Mouse (Mus musculus) lung, adult 18-20 months (tissue): ENCODE results near the gene Adamtsl5.

Experiments
- DNase-seq, 2 experiments: peaks; one replicate each; pipeline ENCODE4 v3.0.0; 2022; ENCODE audit warnings: mixed read lengths in 2 of 2

Gene Adamtsl5

GRCm38 (mm10) chr10:80316359-80316781 lies 31.8 kb downstream of the Adamtsl5 start:
- DNase-seq: peak in 1 of 2 experiments; percentile 64

DNA sequence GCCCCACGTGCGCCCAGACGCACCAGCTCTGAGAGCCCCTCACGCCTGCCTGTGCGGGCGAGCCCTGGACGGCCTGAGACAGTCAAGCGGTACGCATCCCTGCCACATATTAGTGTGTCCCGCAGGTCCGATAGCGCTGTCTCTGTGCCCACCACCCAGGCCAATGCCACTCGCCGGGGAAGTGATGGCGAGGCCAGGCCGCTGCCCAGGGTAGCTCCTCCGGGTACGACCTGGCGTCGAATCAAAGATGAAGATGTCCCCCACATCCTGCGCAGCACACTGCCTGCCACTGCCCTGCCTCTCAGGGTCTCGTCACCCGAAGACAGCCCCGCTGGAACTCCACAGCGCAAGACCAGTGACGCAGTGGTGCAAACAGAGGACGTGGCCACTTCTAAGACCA lies 32.9 kb downstream of the Adamtsl5 start:
- DNase-seq: no peak

DNA sequence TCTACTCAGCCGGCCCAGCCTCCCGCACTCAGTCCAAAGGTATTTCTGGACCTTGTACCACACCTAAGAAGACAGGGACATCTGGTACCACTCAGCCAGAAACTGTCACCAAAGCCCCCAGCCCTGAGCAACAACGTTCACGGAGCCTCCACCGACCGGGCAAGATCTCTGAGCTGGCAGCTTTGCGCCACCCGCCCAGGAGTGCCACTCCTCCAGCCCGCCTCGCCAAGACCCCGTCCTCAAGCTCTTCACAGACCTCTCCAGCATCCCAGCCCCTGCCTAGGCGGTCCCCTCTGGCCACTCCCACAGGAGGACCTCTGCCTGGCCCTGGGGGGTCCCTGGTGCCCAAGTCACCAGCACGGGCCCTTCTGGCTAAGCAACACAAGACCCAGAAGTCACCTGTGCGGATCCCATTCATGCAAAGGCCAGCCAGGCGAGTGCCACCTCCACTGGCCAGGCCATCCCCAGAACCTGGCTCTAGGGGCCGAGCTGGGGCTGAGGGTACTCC lies 33.7 kb downstream of the Adamtsl5 start:
- no peak for DNase-seq

DNA sequence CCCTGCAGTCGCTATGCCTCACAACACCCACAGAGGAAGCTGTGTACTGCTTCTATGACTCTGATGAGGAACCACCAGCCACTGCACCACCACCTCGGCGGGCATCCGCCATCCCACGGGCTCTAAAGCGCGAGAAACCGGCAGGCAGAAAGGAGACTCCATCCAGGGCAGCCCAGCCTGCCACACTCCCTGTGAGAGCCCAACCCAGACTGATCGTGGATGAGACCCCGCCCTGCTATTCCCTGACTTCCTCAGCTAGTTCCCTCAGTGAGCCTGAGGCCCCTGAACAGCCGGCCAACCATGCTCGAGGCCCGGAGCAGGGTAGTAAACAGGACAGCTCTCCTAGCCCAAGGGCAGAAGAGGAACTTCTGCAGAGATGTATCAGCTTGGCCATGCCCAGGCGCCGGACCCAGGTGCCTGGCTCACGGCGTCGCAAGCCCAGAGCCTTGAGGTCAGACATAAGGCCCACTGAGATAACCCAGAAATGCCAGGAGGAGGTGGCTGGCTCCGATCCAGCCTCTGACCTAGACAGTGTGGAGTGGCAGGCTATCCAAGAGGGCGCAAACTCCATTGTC lies 34.5 kb downstream of the Adamtsl5 start:
- no peak for DNase-seq

DNA sequence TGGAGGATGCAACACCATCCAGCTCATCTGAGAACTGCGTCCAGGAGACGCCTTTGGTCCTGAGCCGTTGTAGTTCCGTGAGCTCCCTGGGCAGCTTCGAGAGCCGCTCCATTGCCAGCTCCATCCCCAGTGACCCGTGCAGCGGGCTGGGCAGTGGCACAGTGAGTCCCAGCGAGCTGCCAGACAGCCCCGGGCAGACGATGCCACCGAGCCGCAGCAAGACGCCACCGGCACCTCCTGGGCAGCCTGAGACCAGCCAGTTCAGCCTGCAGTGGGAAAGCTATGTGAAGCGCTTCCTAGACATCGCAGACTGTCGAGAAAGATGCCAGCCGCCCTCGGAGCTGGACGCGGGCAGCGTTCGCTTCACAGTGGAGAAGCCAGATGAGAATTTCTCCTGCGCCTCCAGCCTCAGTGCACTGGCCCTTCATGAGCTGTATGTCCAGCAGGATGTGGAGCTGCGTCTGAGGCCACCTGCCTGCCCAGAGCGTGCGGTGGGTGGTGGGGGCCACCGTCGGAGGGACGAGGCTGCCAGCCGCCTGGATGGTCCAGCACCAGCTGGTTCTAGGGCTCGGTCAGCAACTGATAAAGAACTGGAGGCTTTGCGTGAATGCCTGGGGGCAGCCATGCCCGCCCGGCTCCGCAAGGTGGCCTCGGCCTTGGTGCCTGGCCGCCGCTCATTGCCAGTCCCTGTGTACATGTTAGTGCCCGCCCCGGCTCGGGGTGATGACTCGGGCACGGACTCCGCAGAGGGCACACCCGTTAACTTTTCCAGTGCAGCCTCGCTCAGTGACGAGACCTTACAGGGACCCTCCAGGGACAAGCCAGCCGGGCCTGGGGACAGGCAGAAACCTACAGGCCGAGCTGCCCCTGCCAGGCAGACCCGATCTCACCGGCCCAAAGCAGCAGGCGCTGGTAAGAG lies 35.4 kb downstream of the Adamtsl5 start:
- DNase-seq: no peak

DNA sequence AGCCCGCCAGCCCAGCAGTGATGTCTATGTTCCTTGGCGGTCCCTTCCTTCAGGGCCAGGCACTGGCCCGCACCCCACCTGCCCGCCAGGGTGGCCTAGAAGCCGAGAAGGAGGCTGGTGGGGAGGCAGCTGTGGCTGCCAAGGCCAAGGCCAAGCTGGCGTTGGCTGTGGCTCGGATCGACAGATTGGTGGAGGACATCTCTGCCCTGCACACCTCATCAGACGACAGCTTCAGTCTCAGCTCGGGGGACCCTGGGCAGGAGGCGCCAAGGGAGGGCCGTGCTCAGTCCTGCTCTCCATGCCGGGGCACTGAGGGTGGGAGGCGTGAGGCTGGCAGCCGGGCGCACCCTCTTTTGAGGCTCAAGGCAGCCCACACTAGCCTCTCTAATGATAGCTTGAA lies 36.7 kb downstream of the Adamtsl5 start:
- no peak for DNase-seq

DNA sequence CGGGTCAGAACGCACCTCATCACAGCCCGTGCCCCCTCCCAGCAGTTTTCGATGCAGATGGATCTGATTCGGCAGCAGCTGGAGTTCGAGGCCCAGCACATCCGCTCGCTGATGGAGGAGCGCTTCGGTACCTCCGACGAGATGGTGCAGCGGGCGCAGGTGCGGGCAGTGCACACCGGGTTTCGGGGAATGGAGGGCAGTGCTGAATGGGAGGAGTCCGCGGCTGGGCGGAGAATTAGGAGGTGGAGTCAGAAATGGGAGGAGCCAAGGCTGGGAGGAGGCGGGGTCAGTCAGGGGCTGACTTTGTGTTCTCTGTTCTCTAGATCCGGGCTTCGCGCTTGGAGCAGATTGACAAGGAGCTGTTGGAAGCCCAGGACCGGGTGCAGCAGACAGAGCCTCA lies 43.4 kb downstream of the Adamtsl5 start:
- peak in 1 of 2 experiments; percentile 48 for DNase-seq

DNA sequence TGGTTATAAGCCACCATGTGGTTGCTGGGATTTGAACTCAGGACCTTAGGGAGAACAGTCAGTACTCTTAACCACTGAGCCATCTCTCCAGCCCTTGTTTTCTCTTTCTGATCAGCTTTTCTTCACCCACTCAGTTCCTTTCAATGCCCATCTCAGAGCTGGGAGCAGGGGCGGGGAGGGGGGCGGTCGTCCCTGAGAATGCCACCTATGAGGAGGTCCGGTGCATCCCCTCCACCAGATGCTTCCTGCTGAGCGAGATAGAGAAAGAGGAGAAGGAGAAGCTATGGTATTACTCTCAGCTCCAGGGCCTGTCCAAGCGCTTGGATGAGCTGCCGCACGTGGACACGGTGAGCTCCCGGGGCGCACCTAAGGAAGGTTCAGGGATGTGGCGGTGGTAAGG lies 43.8 kb downstream of the Adamtsl5 start:
- no peak for DNase-seq

DNA sequence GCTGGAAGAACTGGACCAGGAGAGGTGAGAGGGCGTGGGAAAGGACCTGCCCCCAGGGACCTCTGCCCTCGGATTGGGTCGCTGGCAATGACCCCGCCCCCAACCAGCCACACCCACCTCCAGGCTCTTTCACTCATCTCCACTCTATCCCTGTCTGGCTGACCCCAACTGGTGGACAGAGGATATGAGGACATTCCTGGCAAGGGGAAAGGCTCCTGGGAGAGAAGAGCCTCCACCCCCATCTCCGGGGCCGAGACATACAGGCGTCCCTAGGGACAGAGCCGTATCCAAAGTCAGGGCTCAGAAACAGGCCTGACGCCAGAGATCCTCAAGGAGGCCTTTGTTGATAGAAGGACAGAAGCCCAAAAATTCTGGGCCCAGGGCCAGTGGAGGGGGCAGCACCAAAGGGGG lies 45.7 kb downstream of the Adamtsl5 start:
- peak; percentile 78 to 81 for DNase-seq

GRCm38 (mm10) chr10:80302082-80302355 lies 46.2 kb downstream of the Adamtsl5 start:
- no peak for DNase-seq

- no peak for DNase-seq
Observed at GRCm38 (mm10) chr10:80301256-80302081, 46.7 kb downstream of the Adamtsl5 start.

DNA sequence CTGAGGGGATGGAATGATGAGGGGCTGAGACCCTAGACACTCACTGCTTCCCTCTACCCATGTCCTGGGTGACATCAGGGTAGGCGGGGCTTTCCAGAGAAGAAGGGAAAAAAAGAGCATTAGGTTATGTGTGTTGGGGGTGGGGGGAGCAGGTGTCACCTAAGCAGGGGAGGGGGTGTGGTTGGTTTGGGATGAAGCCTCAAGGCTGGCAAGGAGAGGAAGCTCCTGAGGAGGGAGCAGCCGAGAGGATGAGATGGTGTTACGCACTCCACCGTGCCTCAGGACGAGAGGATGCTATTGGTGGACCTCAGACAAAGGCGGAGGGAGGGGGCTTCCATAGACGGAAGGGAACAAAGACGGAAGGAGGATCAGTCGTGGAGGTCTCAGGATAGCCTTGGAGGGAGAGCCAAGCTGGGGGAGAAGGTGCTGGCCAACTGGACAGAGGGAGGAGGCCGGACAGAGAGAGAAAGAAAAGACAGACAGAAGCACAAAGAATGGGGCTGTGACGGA lies 47.5 kb downstream of the Adamtsl5 start:
- no peak for DNase-seq

DNA sequence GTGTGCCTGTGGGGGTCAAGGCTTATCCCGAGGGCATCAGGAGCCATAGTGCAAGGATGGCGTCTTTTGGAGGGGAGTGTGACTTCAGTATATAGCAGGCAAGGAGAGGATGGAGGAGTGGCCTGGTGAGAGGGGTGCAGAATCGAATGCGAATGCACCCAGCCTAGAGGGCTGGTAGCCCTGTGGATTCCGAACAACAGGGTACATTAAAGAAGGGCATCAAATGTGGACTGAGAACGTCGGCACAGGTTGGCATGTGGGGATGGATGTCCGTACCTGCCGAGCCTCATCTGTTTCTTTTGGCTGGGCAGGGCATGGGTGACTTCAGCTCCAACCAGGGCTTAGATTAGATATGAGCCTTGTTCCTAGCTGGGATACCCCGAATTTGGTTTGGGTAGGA lies 48.4 kb downstream of the Adamtsl5 start:
- no peak for DNase-seq

- DNase-seq: no peak
Observed at GRCm38 (mm10) chr10:80299301-80299700, 48.9 kb downstream of the Adamtsl5 start.

DNA sequence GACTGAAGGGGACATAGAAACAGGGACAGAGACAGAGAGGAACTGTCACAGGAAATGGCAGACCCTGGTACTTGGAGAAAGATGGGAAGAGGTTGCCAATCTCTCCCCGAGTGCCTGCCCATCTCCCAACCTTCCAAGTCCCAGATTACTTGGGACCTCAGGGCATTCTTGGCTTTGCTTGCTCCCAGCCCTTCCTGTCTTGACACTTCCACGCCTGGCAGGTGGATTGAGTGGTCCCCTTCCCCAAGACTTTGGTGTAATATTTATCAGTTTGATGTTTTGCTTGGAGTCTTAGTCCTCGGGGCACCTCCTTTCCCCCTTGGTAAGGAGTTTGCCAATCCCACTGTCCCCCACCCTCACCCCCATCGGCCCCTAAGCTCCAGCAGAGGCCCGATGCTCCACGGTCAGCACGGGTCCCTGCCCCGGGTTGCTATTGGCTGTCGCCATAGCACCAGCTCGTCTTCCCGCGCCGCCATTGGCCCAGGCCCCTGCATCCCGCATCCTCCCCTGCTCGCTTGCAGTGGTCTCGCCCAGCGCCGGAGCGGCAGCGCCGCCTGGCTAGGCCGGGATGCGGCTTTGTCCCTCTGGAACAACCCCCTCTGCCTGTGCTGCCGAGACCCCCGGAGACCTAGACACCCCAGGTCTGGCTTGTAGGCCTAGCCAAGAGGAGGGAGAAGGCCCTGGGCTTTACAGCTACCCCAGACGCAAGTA lies 49.5 kb downstream of the Adamtsl5 start:
- DNase-seq: no peak

DNA sequence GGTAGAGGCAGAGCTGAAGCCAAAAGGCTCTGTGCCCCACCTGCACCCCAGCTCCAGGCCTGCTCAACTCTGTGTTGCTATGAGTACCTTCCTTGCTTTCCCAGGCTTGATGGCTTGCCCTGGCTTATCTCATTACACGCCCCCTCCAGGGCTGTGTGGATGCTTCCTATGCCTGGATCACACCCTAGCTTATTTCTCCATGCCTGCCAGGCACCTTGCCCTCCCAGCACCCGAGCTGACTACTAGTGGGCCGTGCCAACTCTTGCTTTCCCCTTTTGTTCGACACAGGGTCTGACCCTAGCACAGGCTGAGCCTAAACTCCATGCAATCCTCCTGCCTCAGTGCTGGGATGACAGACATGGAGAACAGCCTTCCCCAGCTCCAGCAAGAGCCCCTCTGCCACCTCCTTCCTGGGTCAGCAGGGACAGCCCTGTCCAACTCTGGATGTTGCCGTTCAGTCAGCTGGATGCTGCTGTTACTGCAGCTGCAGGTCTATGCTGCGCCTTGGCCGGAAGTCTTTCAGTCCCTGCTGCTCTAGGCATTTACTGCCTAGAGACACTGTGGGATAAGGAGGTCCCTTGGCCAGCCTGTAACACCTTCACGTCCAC lies 50.6 kb downstream of the Adamtsl5 start:
- no peak for DNase-seq

DNA sequence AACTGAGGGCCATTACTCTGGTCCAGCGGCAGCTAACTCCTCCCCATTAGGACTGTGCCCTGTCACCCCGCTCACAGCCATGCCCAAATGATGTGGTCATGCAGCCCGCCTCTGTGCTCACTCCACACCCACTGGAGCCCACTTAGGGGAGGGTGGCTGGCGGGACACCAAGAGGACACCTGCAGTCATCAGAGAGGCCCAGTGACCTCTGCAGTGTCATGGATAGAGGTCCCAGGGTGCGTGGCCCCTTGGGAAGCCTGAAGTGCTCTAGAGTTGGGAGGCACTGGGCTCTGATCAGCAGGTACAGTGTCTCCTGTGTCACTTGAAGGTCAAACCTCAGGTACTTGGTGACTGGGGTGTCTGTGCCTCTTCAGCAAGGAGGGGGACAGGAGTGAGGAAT lies 51.4 kb downstream of the Adamtsl5 start:
- no peak for DNase-seq

- peak; percentile 69 to 71 for DNase-seq
Observed at GRCm38 (mm10) chr10:80295618-80296425, 52.4 kb downstream of the Adamtsl5 start, which contains the start of gene Apc2. Gene Apc2, plus strand, starts transcription at chr10:80295977.

GRCm38 (mm10) chr10:80294788-80295303 lies 53.4 kb downstream of the Adamtsl5 start:
- DNase-seq: no peak

DNA sequence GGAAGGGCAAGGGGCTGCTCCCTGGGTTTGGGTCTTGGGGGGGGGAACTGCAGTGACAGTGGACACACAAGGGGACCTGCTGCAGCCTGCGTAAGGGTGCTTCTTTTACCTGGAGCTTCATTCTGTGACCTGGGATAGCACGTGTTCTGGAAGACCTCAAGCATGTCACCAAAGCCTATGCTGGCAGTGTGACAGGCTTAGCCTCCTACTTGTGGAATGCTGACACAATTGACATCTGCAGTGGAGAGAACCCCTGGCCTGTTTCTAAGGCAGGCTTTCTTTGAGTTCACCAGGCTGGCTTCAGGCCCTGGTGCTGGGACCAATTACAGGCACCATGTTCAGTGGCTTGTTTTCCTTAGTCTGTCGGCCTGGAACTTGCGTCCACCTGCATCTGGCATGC lies 53.9 kb downstream of the Adamtsl5 start:
- DNase-seq: no peak

GRCm38 (mm10) chr10:80293325-80293724 lies 54.9 kb downstream of the Adamtsl5 start:
- no peak for DNase-seq
